Mouse (Mus musculus) heart, adult 2 months (tissue): Measurements from ENCODE around the gene Sbk3. TPM values are rescaled to one million over a fixed set of nuclear protein-coding genes. Genes with fewer than 3 reads are reported as not detected.

Experiments used
- DNase-seq, 2 experiments: peaks; one replicate each; pipeline ENCODE4 v3.0.0; 2021
- H3K27ac ChIP-seq: fragments of 200-600 bp; 2 replicates; pipeline ENCODE4 v1.8.1; 2022
- H3K27me3 ChIP-seq: fragments of 200-500 bp; 2 replicates; pipeline ENCODE4 v1.6.1; 2012; ENCODE audit warnings: mild to moderate bottlenecking, low read length, inconsistent platforms, mixed read lengths; ENCODE audit not compliant: control insufficient read depth, insufficient read depth
- H3K36me3 ChIP-seq: fragments of 200-500 bp; 2 replicates; pipeline ENCODE4 v1.6.1; 2012; ENCODE audit warnings: low read length, inconsistent platforms; ENCODE audit not compliant: control insufficient read depth, insufficient read depth
- H3K4me1 ChIP-seq: fragments of 200-500 bp; 2 replicates; pipeline ENCODE4 v1.6.1; 2011; ENCODE audit warnings: low read length; ENCODE audit not compliant: control insufficient read depth, insufficient read depth
- H3K4me3 ChIP-seq: fragments of 200-600 bp; 2 replicates; pipeline ENCODE4 v1.8.1; 2022
- H3K79me2 ChIP-seq: fragments of 200-500 bp; replicated peaks from 2 replicates; pipeline ENCODE4 v1.6.1; 2012; ENCODE audit warnings: mild to moderate bottlenecking, inconsistent platforms, low read length, moderate library complexity, mixed read lengths; ENCODE audit not compliant: control insufficient read depth, insufficient read depth
- H3K9ac ChIP-seq: fragments of 200-500 bp; 2 replicates; pipeline ENCODE4 v1.6.1; 2012; ENCODE audit warnings: low read depth, mild to moderate bottlenecking, control low read depth, inconsistent platforms, low read length, mixed read lengths
- CTCF ChIP-seq: fragments of 200-600 bp; IDR thresholded peaks from 2 replicates; pipeline ENCODE4 v1.8.1; 2022; ENCODE audit warnings: antibody characterized with exemption, mild to moderate bottlenecking, moderate library complexity
- EP300 ChIP-seq: fragments of 200-500 bp; IDR thresholded peaks from 2 replicates; pipeline ENCODE4 v1.6.1; 2011; ENCODE audit warnings: low read depth, low read length, control low read depth; ENCODE audit not compliant: insufficient read depth
- POLR2A ChIP-seq: fragments of 200-500 bp; IDR thresholded peaks from 2 replicates; pipeline ENCODE4 v1.6.1; 2011; ENCODE audit warnings: mild to moderate bottlenecking, low read depth, low read length, control low read depth; ENCODE audit not compliant: insufficient read depth
- WGBS: fragments of 180-500 bp; shearing (Covaris S2); methylation state at CpG from one replicate; pipeline ENCODE4 v1.1.7; 2018; 5-methylcytosine and 5-hydroxymethylcytosine counted together
- intact Hi-C: fragments of 180-260 bp; cut with DNase I; formaldehyde crosslinking; loops from one replicate; pipeline ENCODE4 v1.15.1; 2025
- polyA plus RNA-seq: library from polyadenylated mRNA; depleted of rRNA; stranded (reverse); fragments of >200 nt; gene quantifications from 2 replicates; pipeline ENCODE4 v1.2.3, GENCODE M21; 2012
- total RNA-seq, 2 experiments: library from RNA; stranded (reverse); gene quantifications; 2 replicates each; pipeline ENCODE4 v1.2.3; 2021

Sbk3 gene
- total and polyA plus RNA-seq, 3 experiments, result 39.4 to 66.1 (median 46.1) TPM

DNA sequence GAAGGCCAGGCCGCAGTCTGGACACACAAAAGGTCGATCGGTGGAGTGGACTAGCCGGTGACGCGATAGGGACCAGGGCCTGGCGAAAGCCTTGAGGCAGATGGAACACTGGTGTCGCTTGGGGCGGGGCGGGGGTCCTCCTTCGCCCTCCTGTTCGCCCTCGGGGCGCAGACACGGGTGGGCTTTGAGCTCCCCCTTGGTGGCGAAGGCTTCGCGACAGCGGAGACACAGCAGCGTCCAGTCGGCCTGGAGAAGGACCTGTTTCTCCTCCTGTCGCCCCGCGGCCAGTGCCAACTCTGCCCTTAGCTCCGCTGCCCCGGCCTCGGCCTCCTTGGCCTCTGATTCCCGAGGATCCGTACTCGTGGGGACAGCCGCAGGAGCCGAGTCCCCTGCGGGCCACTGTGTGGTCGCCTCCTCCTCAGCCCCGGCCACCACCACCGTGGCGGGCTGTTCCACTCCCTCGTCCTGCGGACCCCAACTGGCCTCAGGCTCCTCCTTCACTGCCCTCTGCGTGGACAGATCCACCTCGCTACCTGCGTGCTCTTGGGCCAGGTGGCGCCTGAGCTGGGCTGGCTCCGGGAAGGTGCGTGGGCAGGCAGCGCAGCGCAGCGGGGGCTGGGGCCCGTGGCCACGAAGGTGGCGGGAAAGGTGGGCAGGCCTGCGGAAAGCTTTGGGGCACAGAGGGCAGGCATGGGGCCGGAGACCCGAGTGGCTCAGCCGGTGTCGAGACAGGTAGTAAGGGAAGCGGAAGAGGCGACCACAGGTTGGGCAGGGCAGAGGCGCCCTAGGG is 23.2 kb upstream of the Sbk3 start:
- Histone ChIP-seq H3K27ac (no peak overlapping the region), H3K36me3 (no peaks in the 10 kb centered on the region), H3K4me1 (peaks cover 5% of the 10 kb centered on the region), H3K27me3 (no peaks in the 10 kb centered on the region), H3K79me2 (no peaks in the 10 kb centered on the region), H3K4me3 (no peak overlapping the region), H3K9ac (no peak overlapping the region)
- WGBS, result 73% methylated on average over 59 of the region's 59 CpGs
- no peak for DNase-seq
- TF ChIP-seq CTCF (no peak), EP300 (no peak), POLR2A (no peak)
- intact Hi-C loops, result no loop called here

DNA sequence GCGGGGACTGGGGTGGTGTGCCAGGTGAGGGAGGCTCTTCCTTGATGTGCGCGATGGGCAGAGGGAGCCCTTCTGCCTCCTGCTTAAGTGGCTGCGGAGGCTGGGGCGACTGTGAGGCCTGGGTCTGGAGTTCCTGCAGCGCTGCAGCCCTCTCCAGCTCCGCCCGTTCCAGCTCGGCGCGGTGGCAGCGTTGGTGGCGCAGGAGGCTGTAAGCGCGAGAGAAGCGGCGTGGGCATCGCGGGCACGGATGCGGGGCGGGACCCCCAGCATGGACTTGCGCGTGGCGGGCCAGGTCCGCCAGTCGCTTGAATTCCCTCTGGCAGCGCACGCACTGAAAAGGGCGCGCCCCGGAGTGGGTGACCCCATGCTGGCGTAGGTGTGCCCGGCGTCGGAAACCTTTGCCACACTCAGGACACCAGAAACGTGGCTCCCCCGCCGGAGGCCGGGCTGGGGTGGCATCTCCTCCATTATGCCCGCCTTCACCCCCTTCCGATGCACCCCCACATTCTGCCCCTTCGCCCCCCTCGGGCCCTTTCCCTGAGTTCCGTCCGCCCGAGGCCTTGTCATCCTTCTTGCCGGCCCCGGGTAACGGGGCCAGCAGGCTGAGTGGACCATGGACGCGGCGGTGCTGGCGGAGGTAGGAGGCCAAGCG is 22.5 kb upstream of the Sbk3 start:
- H3K4me1 ChIP-seq, result peaks cover 5% of the 10 kb centered on the region
- no peak overlapping the region for H3K4me3 ChIP-seq
- H3K27ac ChIP-seq, result no peak overlapping the region
- WGBS, result 71% methylated on average over 55 of the region's 55 CpGs
- intact Hi-C loops, result no loop called here
- TF ChIP-seq EP300 (no peak), CTCF (no peak), POLR2A (no peak)
- H3K79me2 ChIP-seq, result no peaks in the 10 kb centered on the region
- no peaks in the 10 kb centered on the region for H3K36me3 ChIP-seq
- H3K27me3 ChIP-seq, result no peaks in the 10 kb centered on the region
- no peak overlapping the region for H3K9ac ChIP-seq
- no peak for DNase-seq

DNA sequence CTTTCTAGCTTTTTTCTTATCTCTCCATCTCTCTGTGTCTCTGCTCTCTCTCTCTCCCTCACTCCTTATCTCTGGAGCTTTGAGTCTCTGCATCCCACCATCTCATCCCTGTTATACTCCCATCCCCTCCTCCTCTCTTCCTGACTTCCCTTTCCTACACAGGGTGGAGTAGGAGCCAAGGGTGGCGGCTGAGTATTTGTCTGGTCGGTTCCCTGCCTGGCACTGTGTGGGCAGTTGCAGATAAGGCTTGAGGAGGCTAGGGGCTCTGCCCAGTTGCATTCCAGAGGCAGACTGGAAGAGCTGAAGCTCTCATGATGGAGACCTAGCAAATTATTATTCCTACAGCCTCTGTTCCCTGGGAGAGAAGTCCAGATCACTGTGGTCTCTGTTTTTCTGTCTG is 17.3 kb upstream of the Sbk3 start:
- DNase-seq, result no peak
- 9% methylated on average over 2 of the region's 2 CpGs for WGBS
- Histone ChIP-seq H3K27me3 (no peaks in the 10 kb centered on the region), H3K36me3 (no peaks in the 10 kb centered on the region), H3K9ac (no peak overlapping the region), H3K27ac (no peak overlapping the region), H3K4me3 (no peak overlapping the region), H3K4me1 (no peaks in the 10 kb centered on the region), H3K79me2 (no peaks in the 10 kb centered on the region)
- TF ChIP-seq POLR2A, result no peak
- no peak for TF ChIP-seq EP300
- intact Hi-C loops, result no loop called here

DNA sequence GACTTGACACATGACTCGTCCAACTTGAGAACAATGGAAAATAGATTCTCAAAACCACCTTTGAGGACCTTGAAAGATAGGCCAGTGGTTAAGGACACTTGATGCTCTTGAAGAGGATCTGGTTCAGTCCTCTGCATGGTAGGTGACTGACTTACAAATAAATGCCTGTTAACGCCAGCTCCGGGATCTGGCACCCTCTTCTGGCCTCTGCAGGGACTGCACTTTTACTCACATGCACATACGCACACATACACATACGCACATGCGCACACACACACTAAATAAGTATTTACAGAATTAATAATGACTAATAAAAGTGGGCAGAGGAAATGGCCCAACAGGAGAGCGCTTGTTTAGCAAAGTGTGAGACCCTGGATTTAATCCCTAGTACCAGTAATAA is 5.9 kb upstream of the Sbk3 start:
- no peak for TF ChIP-seq POLR2A
- TF ChIP-seq CTCF, result peak; percentile 20
- no peak for TF ChIP-seq EP300
- Histone ChIP-seq H3K4me3 (no peak overlapping the region), H3K4me1 (peaks cover 6% of the 10 kb centered on the region), H3K9ac (no peak overlapping the region), H3K79me2 (no peaks in the 10 kb centered on the region), H3K36me3 (no peaks in the 10 kb centered on the region), H3K27ac (no peak overlapping the region), H3K27me3 (no peaks in the 10 kb centered on the region)
- no peak for DNase-seq
- intact Hi-C loops, result no loop called here
- WGBS, result 90% methylated on average over 7 of the region's 7 CpGs

DNA sequence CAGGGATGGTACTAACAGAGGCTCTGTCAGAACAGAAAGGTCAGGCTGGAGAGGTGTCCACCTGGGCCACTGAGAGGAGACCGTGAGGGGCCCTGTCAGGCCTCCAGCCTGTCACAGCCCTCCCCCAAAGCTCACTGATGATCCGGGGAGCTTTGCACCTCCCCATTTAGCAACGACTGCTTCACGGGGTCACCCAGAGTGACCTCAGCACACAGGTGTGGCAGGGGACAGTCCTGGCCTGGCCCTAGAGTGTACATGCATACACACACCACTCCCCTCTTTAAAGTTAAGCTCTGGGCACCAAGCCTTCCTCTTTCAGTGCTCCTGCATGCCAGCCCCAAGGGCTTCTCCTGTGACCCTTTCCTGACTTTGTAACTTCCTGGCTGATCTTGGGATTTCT is 4.5 kb upstream of the Sbk3 start:
- H3K9ac ChIP-seq, result no peak overlapping the region
- no peak for DNase-seq
- no peaks in the 10 kb centered on the region for H3K27me3 ChIP-seq
- H3K27ac ChIP-seq, result no peak overlapping the region
- H3K4me3 ChIP-seq, result no peak overlapping the region
- H3K79me2 ChIP-seq, result no peaks in the 10 kb centered on the region
- no peak for TF ChIP-seq POLR2A
- no peak for TF ChIP-seq CTCF
- TF ChIP-seq EP300, result no peak
- peaks cover 6% of the 10 kb centered on the region for H3K4me1 ChIP-seq
- H3K36me3 ChIP-seq, result no peaks in the 10 kb centered on the region
- 60% methylated on average over 4 of the region's 4 CpGs for WGBS
- intact Hi-C loops, result no loop called here

DNA sequence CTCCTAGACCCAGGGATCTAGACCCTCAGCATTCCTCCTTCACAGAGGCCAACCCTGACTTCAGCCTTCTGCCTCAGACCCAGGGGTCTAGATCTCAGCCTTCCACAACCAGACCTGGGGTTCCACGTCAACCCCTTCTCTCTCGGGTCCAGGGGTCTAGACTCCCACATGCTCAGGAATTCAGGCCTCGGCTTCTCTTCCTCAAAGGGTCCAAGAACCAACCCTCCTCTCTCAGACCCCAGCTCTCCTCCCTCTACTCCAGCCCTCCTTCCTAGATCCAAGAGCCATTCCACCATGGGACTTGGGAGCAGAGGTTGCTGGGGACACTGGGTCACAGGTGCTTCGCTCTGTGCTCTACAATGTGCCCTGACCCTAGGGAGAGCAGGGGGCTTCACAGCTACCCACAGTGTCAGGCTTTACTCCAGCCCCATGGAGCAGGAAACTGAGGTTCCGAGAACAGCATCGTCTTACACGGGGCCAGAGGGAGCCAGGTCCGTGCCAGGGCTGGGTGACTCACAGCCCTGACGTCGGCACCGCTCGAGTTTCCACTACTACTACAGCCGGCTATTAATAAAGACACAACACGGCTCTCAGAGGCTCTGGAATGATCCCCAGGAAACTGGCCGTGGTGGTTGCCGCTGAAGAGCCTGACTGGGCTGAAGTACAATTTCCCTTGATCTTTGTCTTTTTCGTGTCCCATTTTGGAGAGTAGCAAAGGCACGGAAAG is 1.5 kb upstream of the Sbk3 start:
- Histone ChIP-seq H3K4me1 (peaks cover 6% of the 10 kb centered on the region), H3K79me2 (no peaks in the 10 kb centered on the region), H3K27me3 (no peaks in the 10 kb centered on the region), H3K4me3 (no peak overlapping the region), H3K27ac (peak overlapping the region; percentile 84), H3K9ac (peak overlapping the region; percentile 12), H3K36me3 (no peaks in the 10 kb centered on the region)
- peak; percentile 73 to 84 for DNase-seq
- intact Hi-C loops, result no loop called here
- 22% methylated on average over 18 of the region's 18 CpGs for WGBS
- peak; percentile 50; the same call in 1 of the 2 replicates for TF ChIP-seq EP300
- TF ChIP-seq POLR2A, result 0 out of 2 replicates have a peak, but pooled peaks have one; percentile 38
- TF ChIP-seq CTCF, result no peak
